Comparison of ENCODE assay signal across 19 mouse cellular contexts in the genomic region with DNA sequence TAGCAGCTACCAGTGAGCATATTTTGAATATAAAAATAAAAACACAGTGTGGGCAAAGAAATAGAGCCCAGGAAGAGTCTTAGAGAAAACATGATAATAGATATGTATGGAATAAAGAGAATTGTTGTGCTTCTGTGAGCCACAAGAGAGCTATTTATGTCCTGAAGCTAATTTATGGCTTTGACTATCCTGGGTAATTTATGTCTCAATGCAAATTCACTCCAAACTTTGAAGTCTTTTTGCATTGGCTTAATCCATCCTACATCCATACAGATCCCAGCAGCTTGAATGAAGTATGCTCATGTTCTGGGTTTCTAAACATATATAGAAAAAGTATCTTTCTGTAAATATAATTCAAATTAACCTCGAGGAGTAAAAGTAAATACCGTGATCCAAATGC.
DNase-seq lines count a peak whose midpoint lies in the region; ATAC-seq and TF ChIP-seq lines count a peak whose summit lies in the region.
"Had no signal": no experiment of that assay in that cellular context is flagged by ENCODE, and none has a peak within 500 bp of the region (broad histone marks: within the 10 kb centered on the region; RNA-seq: fewer than 3 reads in every experiment).

No protein-coding gene starts in this region.

- WGBS in hindbrain, embryonic 16.5 days, result 29% methylated on average over 2 of the region's 2 CpGs
- 12% methylated on average over 2 of the region's 2 CpGs for WGBS in midbrain, embryonic 13.5 days
- WGBS in neural tube, embryonic 15.5 days, result 11% methylated on average over 2 of the region's 2 CpGs
- 24% methylated on average over 2 of the region's 2 CpGs for WGBS in stomach, postnatal 0 days

- H3K4me3 ChIP-seq in layer of hippocampus, adult 2 months, result peak overlapping the region; percentile 37; the same call in 1 of the 2 replicates
- no peak overlapping the region; the same call in 1 of the 2 replicates for H3K4me3 ChIP-seq in hindbrain, embryonic 16.5 days (ENCODE audit: low read length)
- H3K4me3 ChIP-seq in midbrain, embryonic 13.5 days (replicated peaks), result peak overlapping the region; percentile 23
- H3K4me3 ChIP-seq in neural tube, embryonic 15.5 days (replicated peaks), result no peak overlapping the region
- H3K4me3 ChIP-seq in stomach, postnatal 0 days (ENCODE audit: low read depth, low read length), result no peak overlapping the region
- H3K4me3 ChIP-seq: erythroblast, embryonic 14.5 days; heart, embryonic 10.5 days had no signal

- H3K9me3 ChIP-seq in hindbrain, embryonic 16.5 days (ENCODE audit: control insufficient read depth, low read length), result no peaks in the 10 kb centered on the region
- H3K9me3 ChIP-seq in midbrain, embryonic 13.5 days, result no peaks in the 10 kb centered on the region
- H3K9me3 ChIP-seq in neural tube, embryonic 15.5 days (replicated peaks), result no peaks in the 10 kb centered on the region
- no peaks in the 10 kb centered on the region for H3K9me3 ChIP-seq in stomach, postnatal 0 days (ENCODE audit: control insufficient read depth, low read length)
- H3K9me3 ChIP-seq: heart, embryonic 10.5 days had no signal

- no peaks in the 10 kb centered on the region for H3K36me3 ChIP-seq in hindbrain, embryonic 16.5 days (ENCODE audit: control insufficient read depth, insufficient read depth, low read length)
- no peaks in the 10 kb centered on the region for H3K36me3 ChIP-seq in midbrain, embryonic 13.5 days
- H3K36me3 ChIP-seq in neural tube, embryonic 15.5 days, result no peaks in the 10 kb centered on the region
- no peaks in the 10 kb centered on the region for H3K36me3 ChIP-seq in stomach, postnatal 0 days (ENCODE audit: control insufficient read depth, insufficient read depth, low read length)
- H3K36me3 ChIP-seq: G1E; heart, embryonic 10.5 days had no signal

- no peak for TF ChIP-seq CTCF in layer of hippocampus, adult 2 months (conservative IDR thresholded peaks at IDR 0.05)
- TF ChIP-seq CTCF in stomach, postnatal 0 days (IDR thresholded peaks at IDR 0.05; ENCODE audit: low read depth), result no peak

- no peak overlapping the region for H3K9ac ChIP-seq in hindbrain, embryonic 16.5 days (ENCODE audit: low read depth, low read length)
- peak overlapping the region; percentile 16; the same call in 1 of the 2 replicates for H3K9ac ChIP-seq in midbrain, embryonic 13.5 days (replicated peaks)
- no peak overlapping the region for H3K9ac ChIP-seq in neural tube, embryonic 15.5 days (replicated peaks)
- no peak overlapping the region for H3K9ac ChIP-seq in stomach, postnatal 0 days (ENCODE audit: low read length)
- H3K9ac ChIP-seq: liver, postnatal 0 days had no signal

- peak overlapping the region; percentile 38 for H3K4me2 ChIP-seq in hindbrain, embryonic 16.5 days (ENCODE audit: low read length)
- peak overlapping the region; percentile 44 for H3K4me2 ChIP-seq in midbrain, embryonic 13.5 days (replicated peaks)
- H3K4me2 ChIP-seq in neural tube, embryonic 15.5 days, result peak overlapping the region; percentile 36
- no peak overlapping the region for H3K4me2 ChIP-seq in stomach, postnatal 0 days (replicated peaks; ENCODE audit: low read depth)

- ATAC-seq in hindbrain, embryonic 16.5 days, result no peak
- ATAC-seq in midbrain, embryonic 13.5 days, result no peak
- ATAC-seq in neural tube, embryonic 15.5 days (ENCODE audit: low FRiP score), result no peak
- no peak for ATAC-seq in stomach, postnatal 0 days (ENCODE audit: low FRiP score, low TSS enrichment)
- ATAC-seq: CD4-positive, CD25-positive, alpha-beta regulatory T cell, adult 4 months; inflammation-experienced regulatory T-cells, adult 6 months; liver, postnatal 0 days had no signal

- H3K4me1 ChIP-seq in hindbrain, embryonic 16.5 days (ENCODE audit: control insufficient read depth, insufficient read depth, low read depth, low read length), result peaks cover 10% of the 10 kb centered on the region; the same call in 1 of the 2 replicates
- peaks cover 51% of the 10 kb centered on the region for H3K4me1 ChIP-seq in midbrain, embryonic 13.5 days (replicated peaks)
- peaks cover 18% of the 10 kb centered on the region for H3K4me1 ChIP-seq in neural tube, embryonic 15.5 days
- H3K4me1 ChIP-seq in stomach, postnatal 0 days (replicated peaks; ENCODE audit: control insufficient read depth, insufficient read depth), result no peaks in the 10 kb centered on the region
- H3K4me1 ChIP-seq: heart, embryonic 10.5 days had no signal

- peak overlapping the region; percentile 98 for H3K27ac ChIP-seq in layer of hippocampus, adult 2 months
- no peak overlapping the region for H3K27ac ChIP-seq in hindbrain, embryonic 16.5 days (ENCODE audit: low read depth, low read length)
- H3K27ac ChIP-seq in midbrain, embryonic 13.5 days, result peak overlapping the region; percentile 62; the same call in 1 of the 2 replicates
- H3K27ac ChIP-seq in neural tube, embryonic 15.5 days (replicated peaks), result peak overlapping the region; percentile 54; the same call in 1 of the 2 replicates
- H3K27ac ChIP-seq in stomach, postnatal 0 days (replicated peaks), result no peak overlapping the region
- H3K27ac ChIP-seq: heart, embryonic 10.5 days had no signal

- H3K27me3 ChIP-seq in hindbrain, embryonic 16.5 days (replicated peaks; ENCODE audit: control insufficient read depth, insufficient read depth, low read length), result no peaks in the 10 kb centered on the region
- no peaks in the 10 kb centered on the region for H3K27me3 ChIP-seq in midbrain, embryonic 13.5 days
- no peaks in the 10 kb centered on the region for H3K27me3 ChIP-seq in neural tube, embryonic 15.5 days (replicated peaks)
- H3K27me3 ChIP-seq in stomach, postnatal 0 days (ENCODE audit: control insufficient read depth, insufficient read depth, low read length), result no peaks in the 10 kb centered on the region

- TF ChIP-seq EP300 in stomach, postnatal 0 days (optimal IDR thresholded peaks at IDR 0.05), result no peak

- no peak for DNase-seq in layer of hippocampus, adult 2 months (ENCODE audit: low spot score in 2 of 2)
- DNase-seq in layer of hippocampus, adult 8-10 months (ENCODE audit: low spot score in 2 of 2), result no peak
- no peak for DNase-seq in stomach, postnatal 0 days (ENCODE audit: low spot score)
- DNase-seq in right cerebral cortex, postnatal 25 days, result no peak
- DNase-seq: cerebellum, postnatal 10 days; gastrocnemius, postnatal 36 days; heart, postnatal 10 days; kidney, adult 9 months; kidney, postnatal 4 days; liver; liver, postnatal 0 days had no signal

Comparison
In these comparisons a context has a peak if more than half of its experiments do, and no peak if none do; other contexts are left out.
1. H3K27ac ChIP-seq: peak in layer of hippocampus, adult 2 months (single experiment), midbrain, embryonic 13.5 days (single experiment) and neural tube, embryonic 15.5 days (single experiment); none in hindbrain, embryonic 16.5 days (single experiment) and stomach, postnatal 0 days (single experiment).
2. H3K4me3 ChIP-seq: peak in layer of hippocampus, adult 2 months (single experiment) and midbrain, embryonic 13.5 days (single experiment); none in hindbrain, embryonic 16.5 days (single experiment), neural tube, embryonic 15.5 days (single experiment) and stomach, postnatal 0 days (single experiment).